Mouse (Mus musculus) embryonic fibroblast, embryonic 13.5 days (primary cell): ENCODE data around the gene Bpifc. TPM values are rescaled to one million over a fixed set of nuclear protein-coding genes. Genes with fewer than 3 reads are reported as not detected.

ENCODE experiments used
- H3K27ac ChIP-seq: 2 replicates; pipeline ENCODE4 v1.5.1; 2012; ENCODE audit warnings: low read length, control low read depth, inconsistent platforms; ENCODE audit not compliant: insufficient read depth
- H3K4me1 ChIP-seq: 2 replicates; pipeline ENCODE4 v1.6.1; 2011; ENCODE audit warnings: low read length; ENCODE audit not compliant: control insufficient read depth, insufficient read depth
- H3K4me3 ChIP-seq: 2 replicates; pipeline ENCODE4 v1.5.1; 2011; ENCODE audit warnings: mild to moderate bottlenecking, control low read depth, low read length; ENCODE audit not compliant: insufficient read depth
- CTCF ChIP-seq: IDR thresholded peaks from 2 replicates; pipeline ENCODE4 v1.5.1; 2011; ENCODE audit warnings: mild to moderate bottlenecking, control low read depth, low read length, moderate library complexity, borderline replicate concordance; ENCODE audit not compliant: insufficient read depth
- POLR2A ChIP-seq: IDR thresholded peaks from 2 replicates; pipeline ENCODE4 v1.6.1; 2011; ENCODE audit warnings: low read depth, mild to moderate bottlenecking, control low read depth, low read length, moderate library complexity
- polyA plus RNA-seq: library from polyadenylated mRNA; stranded (reverse); fragments of >200 nt; gene quantifications from 2 replicates; pipeline ENCODE4 v1.2.4, GENCODE M21; 2011; ENCODE audit warnings: low read depth; ENCODE audit not compliant: missing spikeins, insufficient read length

Gene Bpifc
- polyA plus RNA-seq, 1 experiment: not detected

DNA sequence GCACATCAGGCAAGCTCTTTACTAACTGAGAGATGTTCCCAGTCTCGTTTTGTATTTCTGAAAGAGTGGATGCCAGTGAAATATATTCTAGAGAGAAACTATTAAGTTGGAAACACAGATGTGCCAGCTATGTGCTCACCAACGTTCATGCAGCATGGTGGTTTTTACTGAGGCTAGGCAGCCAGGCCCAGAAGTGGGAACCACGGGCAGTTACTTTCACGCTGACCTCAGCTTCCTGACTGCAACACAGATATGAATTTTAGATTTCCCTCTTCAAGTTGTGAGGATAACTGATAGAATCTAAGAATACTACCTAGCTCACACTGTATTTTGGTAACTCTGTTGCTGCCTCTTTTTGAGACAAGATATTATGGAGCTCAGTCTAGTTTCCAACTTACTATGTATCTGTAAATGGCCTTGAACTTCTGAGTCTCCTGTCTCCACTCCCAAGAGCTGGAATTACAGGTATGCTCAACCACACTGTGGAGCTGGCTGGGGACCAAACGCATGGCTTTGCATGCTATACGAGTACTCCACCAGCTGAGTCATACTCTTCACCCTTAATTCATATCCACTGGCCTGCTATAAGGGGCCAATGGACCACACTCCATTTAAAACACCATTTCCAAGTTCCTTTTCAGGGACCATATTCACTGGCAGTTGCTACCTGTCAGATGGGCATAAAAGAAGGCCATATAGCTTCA lies 22.1 kb downstream of the Bpifc start:
- TF ChIP-seq POLR2A: no peak
- TF ChIP-seq CTCF: no peak
- no peak overlapping the region for H3K4me3 ChIP-seq
- no peak overlapping the region for H3K27ac ChIP-seq
- no peaks in the 10 kb centered on the region for H3K4me1 ChIP-seq

DNA sequence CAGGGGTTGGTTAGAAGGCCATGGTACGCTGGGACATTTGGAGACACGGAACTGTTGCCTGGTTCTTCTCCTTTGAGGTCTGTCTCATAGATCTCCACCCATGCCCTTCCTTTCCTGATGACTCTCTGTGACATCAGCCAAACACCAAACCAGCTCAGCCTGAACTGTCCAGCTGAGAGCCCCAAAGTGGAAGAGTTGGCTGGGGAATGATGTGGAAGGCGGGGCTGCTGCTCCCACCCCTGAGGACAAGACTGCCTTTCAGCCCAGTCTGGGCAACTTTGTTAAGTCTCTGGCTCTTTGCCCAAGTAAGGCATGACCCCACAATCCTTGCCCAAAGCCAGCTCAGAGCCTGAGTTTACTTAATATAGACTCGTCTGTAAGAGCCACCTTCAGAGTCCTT lies 38.8 kb downstream of the Bpifc start:
- Histone ChIP-seq H3K4me3 (no peak overlapping the region), H3K27ac (no peak overlapping the region), H3K4me1 (no peaks in the 10 kb centered on the region)
- TF ChIP-seq CTCF (no peak), POLR2A (no peak)

DNA sequence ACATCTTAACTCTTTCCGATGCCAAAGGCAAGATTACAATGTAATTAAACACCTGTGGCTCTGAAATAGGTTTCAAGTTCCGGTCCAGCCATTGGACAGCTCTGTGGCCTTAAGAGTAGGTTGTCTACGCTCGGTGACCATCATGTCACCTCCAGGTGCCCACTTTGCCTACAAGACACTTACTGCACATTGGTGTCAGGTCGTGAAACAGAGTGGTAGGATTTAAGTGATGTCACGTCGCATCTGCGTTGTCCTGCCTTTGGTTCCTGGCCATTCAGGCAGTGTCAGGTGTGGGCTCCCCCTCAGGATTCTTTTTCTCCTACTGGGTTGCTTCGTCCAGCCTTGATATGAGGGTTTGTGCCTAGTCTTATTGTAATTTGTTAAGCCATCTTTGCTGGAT lies 39.9 kb downstream of the Bpifc start:
- TF ChIP-seq CTCF (no peak), POLR2A (no peak)
- no peak overlapping the region for H3K4me3 ChIP-seq
- no peak overlapping the region for H3K27ac ChIP-seq
- no peaks in the 10 kb centered on the region for H3K4me1 ChIP-seq

DNA sequence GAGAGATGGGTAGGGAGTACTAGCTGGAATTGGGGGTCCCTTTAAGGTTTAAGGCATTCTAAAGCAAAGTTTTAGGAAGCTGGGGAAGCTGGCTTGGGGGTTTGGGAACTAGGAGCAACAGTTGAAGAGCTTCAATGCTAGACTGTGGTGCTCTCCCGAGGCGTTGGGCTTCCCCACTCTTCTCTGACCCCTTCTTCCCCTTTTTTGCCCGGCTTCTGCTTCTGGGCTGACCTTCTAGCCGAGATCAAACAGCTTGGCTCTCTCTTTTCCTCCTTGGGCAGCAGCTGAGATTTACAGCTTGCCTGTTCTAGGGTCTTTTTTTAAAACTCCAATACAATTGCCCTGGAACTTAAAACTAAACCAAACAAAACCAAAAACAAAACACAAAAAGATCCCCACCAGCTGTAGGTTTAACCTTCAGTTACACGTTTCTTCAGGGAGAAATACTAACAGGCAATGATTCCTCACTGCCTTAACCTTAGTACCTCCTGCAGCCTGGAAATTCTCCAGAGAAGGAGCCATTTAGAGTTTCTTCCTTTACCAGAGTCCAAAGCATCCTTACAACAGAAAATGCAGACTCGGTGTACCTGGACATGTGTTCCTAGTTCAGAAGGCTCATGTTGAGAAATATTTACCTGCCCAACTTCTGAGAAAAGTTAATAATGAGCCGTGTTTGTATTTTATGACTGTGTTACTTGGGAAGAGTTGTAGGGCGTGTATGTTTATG lies 41.6 kb downstream of the Bpifc start:
- H3K4me3 ChIP-seq: no peak overlapping the region
- H3K27ac ChIP-seq: no peak overlapping the region
- H3K4me1 ChIP-seq: no peaks in the 10 kb centered on the region
- TF ChIP-seq CTCF (no peak), POLR2A (no peak)

DNA sequence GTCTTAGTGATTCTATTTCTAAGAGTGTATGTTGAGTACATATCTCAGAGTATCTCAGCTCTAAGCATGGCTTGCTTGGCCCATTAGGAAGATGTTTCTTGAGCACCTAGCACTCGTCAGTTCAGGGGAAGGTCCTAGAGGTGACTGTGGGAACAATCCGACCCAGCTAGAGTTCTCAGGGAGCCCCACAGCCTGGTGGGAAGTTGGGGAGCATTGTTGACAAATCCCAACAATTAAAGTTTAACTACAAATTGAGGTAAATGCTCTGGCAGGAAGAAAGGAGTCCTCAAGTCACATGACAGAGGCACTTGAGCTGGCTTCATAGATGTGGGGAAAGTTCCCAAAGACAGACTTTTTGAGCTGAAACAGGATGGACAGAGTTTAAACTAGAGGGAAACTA lies 43.0 kb downstream of the Bpifc start:
- Histone ChIP-seq H3K27ac (no peak overlapping the region), H3K4me3 (no peak overlapping the region), H3K4me1 (no peaks in the 10 kb centered on the region)
- TF ChIP-seq CTCF: no peak
- TF ChIP-seq POLR2A: no peak

DNA sequence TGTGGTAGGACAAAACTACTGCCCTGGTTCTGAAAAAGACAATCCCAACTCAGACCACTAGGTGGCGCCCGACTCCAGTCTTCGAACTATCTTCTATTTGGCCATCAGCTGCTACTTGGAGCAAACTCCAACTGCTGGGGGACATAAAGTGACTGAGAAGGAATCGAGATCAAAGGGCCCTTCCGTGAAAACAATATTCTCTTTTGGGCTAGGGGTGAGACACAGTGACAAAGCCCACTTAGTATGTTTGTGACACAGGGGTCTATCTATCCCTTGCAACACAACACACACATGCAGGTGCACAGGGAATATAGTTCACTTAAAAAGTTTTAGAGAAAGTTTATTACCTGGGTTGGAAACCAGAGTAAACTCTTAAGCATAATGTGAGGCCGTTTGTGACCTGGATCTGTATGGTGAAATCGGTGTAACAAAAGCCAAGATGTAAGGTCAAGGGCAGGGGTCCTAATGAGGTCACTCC lies 43.5 kb downstream of the Bpifc start:
- peak; percentile 29; the same call in 1 of the 2 replicates for TF ChIP-seq CTCF
- TF ChIP-seq POLR2A: no peak
- Histone ChIP-seq H3K27ac (no peak overlapping the region), H3K4me3 (no peak overlapping the region), H3K4me1 (no peaks in the 10 kb centered on the region)

DNA sequence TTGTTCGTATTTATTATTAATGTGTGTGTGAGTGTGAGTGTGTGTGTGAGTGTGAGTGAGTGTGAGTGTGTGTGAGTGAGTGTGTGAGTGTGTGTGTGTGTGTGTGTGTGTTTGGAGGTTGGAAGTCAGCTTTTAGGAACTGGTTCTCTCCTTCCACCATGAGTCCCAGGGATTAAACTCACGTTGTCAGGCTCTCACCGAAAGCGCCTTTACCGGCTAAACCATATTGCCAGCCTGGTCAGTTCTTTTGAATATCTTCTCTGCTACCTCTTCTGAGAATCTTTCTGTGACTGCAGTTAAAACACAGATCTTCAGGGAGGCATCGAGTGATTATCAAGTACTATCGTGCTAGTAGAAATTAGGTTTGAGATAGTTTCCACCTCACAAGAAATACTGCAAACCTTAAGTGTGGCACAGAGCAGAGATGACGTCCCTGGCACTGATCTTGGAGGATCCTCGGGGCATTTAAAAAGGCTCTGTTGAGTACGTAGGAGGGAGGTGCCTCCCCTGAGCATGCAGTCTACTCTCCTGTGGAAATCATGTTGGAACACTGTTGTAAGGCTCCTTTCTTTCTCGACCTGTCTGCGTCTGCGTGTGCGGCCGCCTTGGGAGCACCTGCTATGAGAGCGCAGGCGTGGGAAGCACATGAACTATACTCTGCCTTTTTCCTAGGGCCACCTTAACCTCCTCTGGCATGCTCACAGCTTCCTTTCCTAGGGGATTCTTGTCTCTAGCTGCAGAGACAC lies 44.1 kb downstream of the Bpifc start:
- Histone ChIP-seq H3K4me3 (no peak overlapping the region), H3K4me1 (no peaks in the 10 kb centered on the region), H3K27ac (no peak overlapping the region)
- no peak for TF ChIP-seq POLR2A
- TF ChIP-seq CTCF: no peak

DNA sequence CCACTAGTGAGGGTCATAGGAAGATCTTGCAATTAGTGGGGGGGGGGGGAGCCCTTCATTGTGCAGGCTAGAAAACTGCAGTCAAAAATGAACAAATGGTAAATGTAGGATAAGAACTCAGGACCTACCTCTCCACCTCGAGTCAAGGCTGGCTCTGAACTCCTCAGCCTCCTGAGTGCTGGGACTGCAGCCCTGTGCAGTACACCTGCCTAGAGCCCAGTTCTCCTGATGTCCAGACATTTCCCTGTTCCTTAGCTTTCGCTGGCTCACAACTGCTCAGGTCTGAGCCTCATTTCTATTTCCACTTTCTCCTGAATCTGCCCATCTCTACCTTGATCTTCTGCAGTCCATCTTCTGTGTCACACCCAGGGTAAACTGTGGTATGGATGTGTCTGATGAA lies 45.2 kb downstream of the Bpifc start:
- Histone ChIP-seq H3K4me3 (no peak overlapping the region), H3K4me1 (no peaks in the 10 kb centered on the region), H3K27ac (no peak overlapping the region)
- TF ChIP-seq CTCF: no peak
- no peak for TF ChIP-seq POLR2A

DNA sequence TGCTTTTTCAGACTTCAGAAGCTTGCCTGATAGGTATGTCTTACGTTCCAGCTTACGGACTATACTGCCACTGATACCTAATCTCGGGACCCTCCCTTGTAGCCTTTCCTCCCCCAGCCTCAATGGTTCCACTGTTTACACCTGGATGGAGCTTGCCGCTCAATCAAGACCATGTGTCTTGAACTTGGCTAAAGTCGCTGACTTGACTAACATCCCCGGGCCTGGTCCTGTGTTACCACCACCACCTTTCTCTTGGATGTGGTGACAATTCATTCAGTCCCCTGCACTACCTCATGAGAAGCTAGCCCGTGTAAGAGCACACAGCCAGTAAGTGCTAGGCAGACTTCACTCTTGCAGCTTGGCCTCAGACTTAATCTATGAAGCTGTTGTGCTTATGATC lies 47.4 kb downstream of the Bpifc start:
- TF ChIP-seq POLR2A (no peak), CTCF (no peak)
- Histone ChIP-seq H3K4me1 (no peaks in the 10 kb centered on the region), H3K27ac (no peak overlapping the region), H3K4me3 (no peak overlapping the region)

DNA sequence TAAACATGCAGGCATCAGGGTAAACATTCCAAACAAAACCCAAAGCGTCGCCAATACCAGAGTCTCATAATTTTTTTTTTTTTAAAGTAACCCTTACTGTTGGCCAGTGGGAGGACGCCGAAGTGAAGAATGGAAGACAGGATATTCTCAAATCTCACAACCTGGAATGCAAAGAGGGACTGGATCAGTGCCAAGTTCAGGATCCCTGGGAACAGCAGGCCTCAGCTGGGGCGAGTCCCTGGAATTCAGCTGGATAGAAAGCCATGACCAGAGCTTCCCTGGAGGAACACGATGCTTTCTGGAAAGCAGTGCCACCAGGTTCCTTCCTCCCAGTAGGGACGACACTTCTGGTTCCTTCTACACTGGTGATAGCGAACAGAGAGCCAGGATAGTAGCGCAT lies 48.8 kb downstream of the Bpifc start:
- Histone ChIP-seq H3K4me3 (no peak overlapping the region), H3K4me1 (no peaks in the 10 kb centered on the region), H3K27ac (no peak overlapping the region)
- TF ChIP-seq POLR2A: no peak
- TF ChIP-seq CTCF: no peak
